Mouse (Mus musculus) right cerebral cortex, postnatal 25 days (tissue): ENCODE data around the gene Frmd4a.

Source experiments
- DNase-seq: peaks from one replicate; pipeline ENCODE4 v3.0.0; 2022

The Frmd4a gene

GRCm38 (mm10) chr2:4501257-4502027 is 483.9 kb downstream of the Frmd4a start:
- DNase-seq: no peak

- no peak for DNase-seq
Measured at GRCm38 (mm10) chr2:4504413-4504812, 486.9 kb downstream of the Frmd4a start.

- DNase-seq: no peak
Measured at GRCm38 (mm10) chr2:4505695-4506094, 488.2 kb downstream of the Frmd4a start.

GRCm38 (mm10) chr2:4506659-4507058 is 489.1 kb downstream of the Frmd4a start:
- DNase-seq: no peak

- no peak for DNase-seq
Measured at GRCm38 (mm10) chr2:4507887-4508615, 490.5 kb downstream of the Frmd4a start.

- DNase-seq: no peak
Measured at GRCm38 (mm10) chr2:4508959-4509615, 491.6 kb downstream of the Frmd4a start.

GRCm38 (mm10) chr2:4509739-4510138 is 492.2 kb downstream of the Frmd4a start:
- no peak for DNase-seq

- DNase-seq: no peak
Measured at GRCm38 (mm10) chr2:4510208-4511079, 492.9 kb downstream of the Frmd4a start.

- DNase-seq: no peak
Measured at GRCm38 (mm10) chr2:4511080-4511386, 493.5 kb downstream of the Frmd4a start.

GRCm38 (mm10) chr2:4512607-4513006 is 495.1 kb downstream of the Frmd4a start:
- no peak for DNase-seq

- no peak for DNase-seq
Measured at GRCm38 (mm10) chr2:4515910-4516309, 498.4 kb downstream of the Frmd4a start.

GRCm38 (mm10) chr2:4516819-4517552 is 499.5 kb downstream of the Frmd4a start:
- DNase-seq: no peak

- DNase-seq: no peak
Measured at GRCm38 (mm10) chr2:4517553-4518125, 500.1 kb downstream of the Frmd4a start.

GRCm38 (mm10) chr2:4518549-4518948 is 501.0 kb downstream of the Frmd4a start:
- no peak for DNase-seq

GRCm38 (mm10) chr2:4522769-4523487 is 505.4 kb downstream of the Frmd4a start:
- DNase-seq: no peak

- no peak for DNase-seq
Measured at GRCm38 (mm10) chr2:4527094-4527493, 509.6 kb downstream of the Frmd4a start.

- no peak for DNase-seq
Measured at GRCm38 (mm10) chr2:4529254-4529729, 511.8 kb downstream of the Frmd4a start.

- no peak for DNase-seq
Measured at GRCm38 (mm10) chr2:4531533-4532197, 514.1 kb downstream of the Frmd4a start.

- DNase-seq: no peak
Measured at GRCm38 (mm10) chr2:4532198-4532568, 514.7 kb downstream of the Frmd4a start.

- DNase-seq: no peak
Measured at GRCm38 (mm10) chr2:4532945-4533344, 515.4 kb downstream of the Frmd4a start.
